Mouse (Mus musculus) heart, postnatal 10 days (tissue): ENCODE measurements at regions not wholly inside any gene's neighbourhood (a gene's known extent, or its start where the extent isn't known, plus 50 kb on each side); places are given as distances from the start of the nearest gene placed in this dataset.

Source experiments
- DNase-seq, 2 experiments: peaks; one replicate each; pipeline ENCODE4 v3.0.0; 2021
- intact Hi-C: fragments of 180-260 bp; cut with DNase I; formaldehyde crosslinking; loops from one replicate; pipeline ENCODE4 v1.15.1; 2025

- intact Hi-C loops = no loop called here
- peak in 1 of 2 experiments; percentile 12 for DNase-seq
These were observed 74.6 kb upstream of the Sall4 start for GRCm38 (mm10) chr2:168842261-168842740.

- intact Hi-C loops = no loop called here
- peak in 1 of 2 experiments; percentile 5 for DNase-seq
These were observed 73.9 kb upstream of the Sall4 start for GRCm38 (mm10) chr2:168841713-168842045.

- intact Hi-C loops = no loop called here
These were observed 73.3 kb upstream of the Sall4 start for GRCm38 (mm10) chr2:168840853-168841712.

GRCm38 (mm10) chr2:168839811-168840655, 72.3 kb upstream of the Sall4 start:
- intact Hi-C loops = no loop called here
- DNase-seq = peak in 1 of 2 experiments; percentile 13

More at GRCm38 (mm10) chr2:168840853-168841712, 73.3 kb upstream of the Sall4 start:
- peak in 1 of 2 experiments; percentile 4 for DNase-seq

- intact Hi-C loops = no loop called here
- DNase-seq = no peak
These were observed 71.5 kb upstream of the Sall4 start for GRCm38 (mm10) chr2:168839221-168839620.

GRCm38 (mm10) chr2:168838681-168839080, 70.9 kb upstream of the Sall4 start:
- intact Hi-C loops = no loop called here
- DNase-seq = no peak

GRCm38 (mm10) chr2:168837951-168838570, 70.3 kb upstream of the Sall4 start:
- no peak for DNase-seq
- intact Hi-C loops = no loop called here

GRCm38 (mm10) chr2:168834771-168835170, 67.0 kb upstream of the Sall4 start:
- DNase-seq = no peak
- intact Hi-C loops = no loop called here

- intact Hi-C loops = no loop called here
These were observed 64.0 kb upstream of the Sall4 start for GRCm38 (mm10) chr2:168831740-168832139.

GRCm38 (mm10) chr2:168820648-168821047, 52.9 kb upstream of the Sall4 start:
- no peak for DNase-seq
- intact Hi-C loops = no loop called here

More at GRCm38 (mm10) chr2:168831740-168832139, 64.0 kb upstream of the Sall4 start:
- DNase-seq = no peak
